Mouse (Mus musculus): ENCODE results near the gene Wdr1.
A peak's percentile ranks its signal among the peaks of the same experiment; 100 is the strongest.
"Not testable (repeated sequence)": the region's sequence is repeated elsewhere in the genome, so short reads cannot be mapped to it uniquely, and the experiment has no call there.

The Wdr1 gene

GRCm38 (mm10) chr5:38563121-38563520 is at the start of gene Wdr1:
Gene Wdr1 (minus strand): TSS chr5:38563221.
- no peak for DNase-seq (ENCODE audit: low spot score in 2 of 2)

GRCm38 (mm10) chr5:38611118-38611517 is 48.1 kb upstream of the Wdr1 start:
- no peak for DNase-seq (ENCODE audit: low spot score in 2 of 2)

GRCm38 (mm10) chr5:38608219-38608618 is 45.2 kb upstream of the Wdr1 start:
- DNase-seq (ENCODE audit: low spot score in 2 of 2), result not testable (repeated sequence)

- DNase-seq (ENCODE audit: low spot score in 2 of 2), result no peak
Measured at GRCm38 (mm10) chr5:38598647-38599304, 35.8 kb upstream of the Wdr1 start.

GRCm38 (mm10) chr5:38588924-38589323 is 25.9 kb upstream of the Wdr1 start:
- DNase-seq (ENCODE audit: low spot score in 2 of 2), result peak in 1 of 2 experiments; percentile 21

GRCm38 (mm10) chr5:38585450-38585849 is 22.4 kb upstream of the Wdr1 start:
- no peak for DNase-seq (ENCODE audit: low spot score in 2 of 2)

GRCm38 (mm10) chr5:38583026-38583425 is 20.0 kb upstream of the Wdr1 start:
- no peak for DNase-seq (ENCODE audit: low spot score in 2 of 2)

GRCm38 (mm10) chr5:38580703-38581102 is 17.7 kb upstream of the Wdr1 start:
- DNase-seq (ENCODE audit: low spot score in 2 of 2), result no peak

- no peak for DNase-seq (ENCODE audit: low spot score in 2 of 2)
Measured at GRCm38 (mm10) chr5:38570876-38571275, 7.9 kb upstream of the Wdr1 start.

GRCm38 (mm10) chr5:38568652-38569051 is 5.6 kb upstream of the Wdr1 start:
- DNase-seq (ENCODE audit: low spot score in 2 of 2), result no peak

- no peak for DNase-seq (ENCODE audit: low spot score in 2 of 2)
Measured at GRCm38 (mm10) chr5:38564831-38565230, 1.8 kb upstream of the Wdr1 start.

- peak; percentile 98 to 99 for DNase-seq (ENCODE audit: low spot score in 2 of 2)
Measured at GRCm38 (mm10) chr5:38561426-38562024, 1.5 kb downstream of the Wdr1 start.

- peak; percentile 36 to 63 for DNase-seq (ENCODE audit: low spot score in 2 of 2)
Measured at GRCm38 (mm10) chr5:38560586-38561425, 2.2 kb downstream of the Wdr1 start.

GRCm38 (mm10) chr5:38558831-38559230 is 4.2 kb downstream of the Wdr1 start:
- no peak for DNase-seq (ENCODE audit: low spot score in 2 of 2)

GRCm38 (mm10) chr5:38557811-38558210 is 5.2 kb downstream of the Wdr1 start:
- DNase-seq (ENCODE audit: low spot score in 2 of 2), result no peak

- DNase-seq (ENCODE audit: low spot score in 2 of 2), result no peak
Measured at GRCm38 (mm10) chr5:38556406-38556805, 6.6 kb downstream of the Wdr1 start.

GRCm38 (mm10) chr5:38553953-38554352 is 9.1 kb downstream of the Wdr1 start:
- no peak for DNase-seq (ENCODE audit: low spot score in 2 of 2)

GRCm38 (mm10) chr5:38553491-38553890 is 9.5 kb downstream of the Wdr1 start:
- no peak for DNase-seq (ENCODE audit: low spot score in 2 of 2)

- no peak for DNase-seq (ENCODE audit: low spot score in 2 of 2)
Measured at GRCm38 (mm10) chr5:38552615-38553014, 10.4 kb downstream of the Wdr1 start.

- no peak for DNase-seq (ENCODE audit: low spot score in 2 of 2)
Measured at GRCm38 (mm10) chr5:38550221-38550768, 12.7 kb downstream of the Wdr1 start.

GRCm38 (mm10) chr5:38549461-38549909 is 13.5 kb downstream of the Wdr1 start:
- no peak for DNase-seq (ENCODE audit: low spot score in 2 of 2)

GRCm38 (mm10) chr5:38547375-38547774 is 15.6 kb downstream of the Wdr1 start:
- no peak for DNase-seq (ENCODE audit: low spot score in 2 of 2)
